Mouse (Mus musculus) liver, adult 2 months (tissue): ENCODE measurements around the gene Rpl12.

Experiments
- CTCF ChIP-seq: fragments of 200-500 bp; IDR thresholded peaks from 2 replicates; pipeline ENCODE4 v1.5.1; 2011; ENCODE audit warnings: low read depth, low read length, control low read depth
- POLR2A ChIP-seq: fragments of 200-500 bp; IDR thresholded peaks from 2 replicates; pipeline ENCODE4 v1.6.1; 2011; ENCODE audit warnings: low read length, control low read depth; ENCODE audit not compliant: insufficient read depth; ENCODE audit errors: extremely low read depth

DNA sequence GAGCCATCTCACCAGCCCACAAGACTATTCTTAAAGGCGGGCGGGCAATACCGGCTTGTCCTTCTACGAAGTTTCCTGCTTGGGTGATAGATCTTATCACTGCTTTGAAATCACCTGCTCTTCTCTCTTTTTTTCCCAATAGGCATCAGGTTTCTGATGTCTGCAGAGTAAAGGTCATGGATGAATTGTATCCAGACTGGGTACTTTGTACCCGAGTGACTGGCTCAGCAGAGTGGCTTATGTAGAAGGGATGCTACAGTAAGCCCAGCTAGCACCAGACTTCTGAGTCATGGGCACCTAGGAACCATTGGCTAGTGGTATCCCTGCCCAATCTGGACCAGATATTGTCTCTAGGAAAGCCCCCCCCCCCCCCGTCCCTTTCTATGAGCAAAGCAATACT, 22.3 kb downstream of the Rpl12 start:
- TF ChIP-seq CTCF (no peak), POLR2A (no peak)
